Mouse (Mus musculus): ENCODE results near the gene Srsf3.
A peak's percentile ranks its signal among the peaks of the same experiment; 100 is the strongest.
"Not testable (repeated sequence)": the region's sequence is repeated elsewhere in the genome, so short reads cannot be mapped to it uniquely, and the experiment has no call there.

Gene Srsf3

DNA sequence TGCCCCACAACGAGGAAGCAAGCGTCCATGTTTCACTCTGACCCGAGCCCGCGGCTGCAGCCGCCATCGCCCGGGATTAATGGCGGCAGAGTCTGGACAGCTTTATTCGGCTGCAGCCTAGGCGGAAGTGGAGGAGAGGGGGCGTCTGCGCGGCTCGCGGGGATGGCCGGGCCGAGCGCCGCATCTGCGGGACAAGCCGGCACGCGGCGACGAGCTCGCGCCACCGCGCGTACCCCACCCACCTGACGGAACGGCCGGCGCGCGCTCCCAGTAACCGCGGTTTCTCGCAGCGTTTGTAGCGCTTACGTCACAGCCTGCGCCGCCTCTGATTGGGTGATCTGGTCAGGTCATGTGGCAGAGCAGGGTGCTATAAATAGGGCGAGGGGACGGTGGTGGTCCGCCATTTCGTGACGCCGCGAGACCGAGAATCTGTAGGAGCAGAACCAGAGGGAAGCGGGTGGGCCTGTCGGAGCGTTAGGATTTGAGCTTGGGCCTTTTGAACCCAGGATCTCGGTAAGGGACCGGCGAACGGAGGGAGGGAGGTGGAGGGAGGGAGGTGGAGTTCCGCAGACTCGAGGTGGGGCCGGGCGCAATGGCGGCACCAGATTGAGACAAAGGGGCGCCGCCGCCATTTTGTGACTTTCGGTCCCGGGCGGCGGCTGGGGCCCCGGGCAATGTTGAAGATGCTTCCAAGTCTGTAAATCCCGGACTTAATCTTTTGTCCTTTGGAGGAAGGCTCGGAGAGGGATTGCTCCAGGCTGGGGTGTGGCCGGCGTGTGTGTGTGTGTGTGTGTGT, at the start of gene Srsf3:
TSS of gene Srsf3 (plus strand) at position 355 of the 796 bp plus-strand sequence.
- peak; percentile 95 for DNase-seq (ENCODE audit: low read depth, low spot score)

DNA sequence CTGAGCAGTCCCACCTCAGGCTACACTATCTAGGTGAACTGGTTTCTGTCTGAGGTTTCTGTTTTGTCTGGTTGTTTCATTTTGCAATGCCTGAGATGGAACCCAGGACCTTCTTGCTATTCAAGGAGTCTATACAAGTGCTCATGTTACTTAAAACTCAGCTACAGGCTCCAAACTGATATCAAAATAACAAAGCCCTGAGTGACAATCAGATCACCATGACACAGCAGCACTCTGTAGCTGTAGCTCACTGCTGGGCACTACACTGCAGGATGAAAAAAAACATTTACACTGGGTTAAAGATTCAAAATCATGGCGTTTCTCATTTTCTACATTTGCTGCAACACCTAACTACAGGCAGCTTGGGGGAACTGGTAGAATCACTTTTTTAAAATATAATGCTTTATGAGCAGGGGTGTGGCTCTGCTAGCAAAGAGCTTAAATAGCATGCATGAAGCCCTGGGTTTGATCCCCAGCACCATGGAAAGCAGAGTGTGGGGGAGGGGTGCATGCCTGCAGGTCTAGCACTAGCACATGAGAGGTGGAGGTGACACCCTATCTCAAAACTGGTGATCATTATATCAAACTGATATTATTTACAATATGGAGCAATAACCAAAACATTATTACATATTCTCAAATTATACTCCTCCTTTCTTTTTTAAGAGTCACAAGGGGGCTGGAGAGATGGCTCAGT, 47.6 kb upstream of the Srsf3 start:
- DNase-seq (ENCODE audit: low read depth, low spot score) = no peak

DNA sequence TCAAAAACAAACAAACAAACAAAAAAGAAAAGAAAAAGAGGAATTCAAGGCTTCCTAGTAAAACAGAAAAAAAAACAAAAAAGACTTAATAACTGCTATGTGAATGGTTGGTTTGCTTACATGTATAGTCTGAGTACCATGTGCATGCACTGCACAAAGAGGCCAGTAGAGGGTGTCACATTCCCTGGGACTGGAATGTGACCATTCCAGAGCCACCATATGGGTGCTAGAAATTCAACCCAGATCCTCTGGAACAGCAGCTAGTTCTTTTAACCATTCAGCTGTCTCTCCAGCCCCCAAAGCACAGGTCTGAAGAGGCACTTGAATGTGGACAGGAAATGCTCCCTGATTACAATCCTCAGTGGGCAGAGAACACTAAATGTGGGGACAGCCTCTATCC, 45.6 kb upstream of the Srsf3 start:
- no peak for DNase-seq (ENCODE audit: low read depth, low spot score)

DNA sequence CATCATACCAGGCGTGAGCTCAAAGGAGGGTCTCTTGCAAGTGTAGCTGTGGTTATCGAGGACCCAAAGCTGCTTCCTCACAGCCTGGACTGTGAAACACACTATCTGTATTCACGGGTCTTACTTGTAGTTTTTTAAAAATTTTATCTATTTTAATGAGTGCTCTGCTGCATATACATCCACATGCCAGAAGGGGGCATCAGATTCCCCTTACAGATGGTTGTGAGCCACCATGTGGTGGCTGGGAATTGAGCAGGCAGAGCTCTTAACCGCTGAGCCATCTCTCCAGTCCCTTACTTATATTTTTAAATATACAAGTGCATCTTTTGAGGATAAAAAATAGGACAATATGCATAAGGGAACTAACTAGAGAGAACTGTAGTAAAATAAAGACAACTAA, 44.7 kb upstream of the Srsf3 start:
- DNase-seq (ENCODE audit: low read depth, low spot score) = no peak

GRCm38 (mm10) chr17:28988291-28988690, 44.1 kb upstream of the Srsf3 start:
- DNase-seq (ENCODE audit: low read depth, low spot score) = no peak

GRCm38 (mm10) chr17:28988996-28989395, 43.4 kb upstream of the Srsf3 start:
- DNase-seq (ENCODE audit: low read depth, low spot score) = no peak

- DNase-seq (ENCODE audit: low read depth, low spot score) = no peak
These were observed 42.4 kb upstream of the Srsf3 start for GRCm38 (mm10) chr17:28990060-28990459.

- no peak for DNase-seq (ENCODE audit: low read depth, low spot score)
These were observed 41.1 kb upstream of the Srsf3 start for GRCm38 (mm10) chr17:28991286-28991685.

DNA sequence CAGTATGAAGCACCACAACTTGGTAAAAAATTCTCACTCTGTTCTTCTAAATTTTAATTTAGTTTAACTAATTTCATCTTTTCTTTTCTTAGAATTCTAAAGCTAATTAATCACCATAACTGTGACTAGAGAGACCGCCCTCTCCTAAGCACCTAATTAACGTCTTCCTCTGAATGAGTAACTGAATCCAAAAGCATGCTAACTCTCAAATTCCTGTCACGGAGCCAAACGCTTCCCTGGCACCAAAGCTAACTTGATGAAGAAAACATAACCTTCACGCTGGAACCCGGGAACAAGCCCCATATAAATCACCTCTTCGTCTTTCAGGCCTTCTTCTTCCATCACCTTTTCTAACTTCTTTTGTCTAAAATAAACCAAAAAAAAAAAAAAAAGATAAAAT, 40.3 kb upstream of the Srsf3 start:
- peak; percentile 29 for DNase-seq (ENCODE audit: low read depth, low spot score)

DNA sequence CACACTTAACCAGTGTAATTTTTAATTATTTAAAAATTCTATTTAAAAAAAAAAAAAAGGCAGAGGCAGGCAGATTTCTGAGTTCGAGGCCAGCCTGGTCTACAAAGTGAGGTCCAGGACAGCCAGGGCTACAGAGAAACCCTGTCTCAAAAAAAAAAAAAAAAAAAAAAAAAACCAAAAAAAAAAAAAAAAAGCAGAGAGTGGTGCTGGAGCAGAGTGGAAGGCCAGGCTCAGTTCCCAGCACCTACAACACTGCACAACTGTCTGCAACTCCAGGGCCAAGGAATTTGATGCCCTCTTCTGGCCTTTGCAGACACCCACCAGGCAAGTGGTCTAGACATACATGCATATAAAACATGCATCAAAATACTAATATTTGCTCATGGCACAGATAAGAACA, 39.4 kb upstream of the Srsf3 start:
- not testable (repeated sequence) for DNase-seq (ENCODE audit: low read depth, low spot score)

GRCm38 (mm10) chr17:28994615-28995014, 37.8 kb upstream of the Srsf3 start:
- no peak for DNase-seq (ENCODE audit: low read depth, low spot score)

DNA sequence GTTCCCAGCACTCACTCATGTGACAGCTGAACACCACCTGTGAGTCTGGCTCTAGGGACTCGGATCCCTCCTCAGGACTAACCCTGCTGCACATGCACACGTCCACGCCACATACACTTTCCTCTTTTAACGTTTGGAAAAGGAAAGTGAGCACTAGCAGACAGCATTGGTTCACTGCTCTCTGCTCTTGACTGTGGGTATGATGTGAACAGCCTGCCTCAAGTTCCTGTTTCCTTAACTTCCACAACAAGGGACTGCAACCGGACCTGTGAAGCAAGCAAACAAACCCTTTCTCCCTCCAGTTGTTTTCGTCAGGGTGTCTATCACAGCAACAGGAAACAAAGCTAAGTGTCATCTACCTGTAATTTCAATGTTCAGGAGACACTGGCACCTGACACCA, 32.0 kb upstream of the Srsf3 start:
- DNase-seq (ENCODE audit: low read depth, low spot score) = no peak

GRCm38 (mm10) chr17:29003740-29004139, 28.7 kb upstream of the Srsf3 start:
- no peak for DNase-seq (ENCODE audit: low read depth, low spot score)

GRCm38 (mm10) chr17:29005002-29005401, 27.4 kb upstream of the Srsf3 start:
- no peak for DNase-seq (ENCODE audit: low read depth, low spot score)

- DNase-seq (ENCODE audit: low read depth, low spot score) = no peak
These were observed 25.6 kb upstream of the Srsf3 start for GRCm38 (mm10) chr17:29006812-29007211.

DNA sequence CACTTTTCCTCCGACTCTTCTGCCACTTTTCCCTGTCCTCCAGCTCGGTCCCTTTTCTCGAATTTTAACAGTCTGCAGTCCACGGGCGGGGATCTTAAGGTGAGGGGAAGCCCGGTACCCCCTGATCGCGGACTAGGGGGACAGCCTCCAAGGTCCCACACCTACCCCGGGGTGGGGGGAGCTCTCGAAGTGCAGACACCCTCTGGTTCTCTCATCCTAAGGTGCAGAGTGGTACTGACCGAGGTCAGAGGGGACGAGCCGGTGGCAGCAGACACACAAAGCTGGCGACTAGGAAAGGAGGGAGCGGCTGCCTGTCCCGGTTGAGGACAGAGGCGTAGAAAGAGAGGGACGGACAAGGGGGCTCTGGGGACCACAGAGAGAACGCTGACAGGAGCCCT, 25.2 kb upstream of the Srsf3 start:
- DNase-seq (ENCODE audit: low read depth, low spot score) = no peak

DNA sequence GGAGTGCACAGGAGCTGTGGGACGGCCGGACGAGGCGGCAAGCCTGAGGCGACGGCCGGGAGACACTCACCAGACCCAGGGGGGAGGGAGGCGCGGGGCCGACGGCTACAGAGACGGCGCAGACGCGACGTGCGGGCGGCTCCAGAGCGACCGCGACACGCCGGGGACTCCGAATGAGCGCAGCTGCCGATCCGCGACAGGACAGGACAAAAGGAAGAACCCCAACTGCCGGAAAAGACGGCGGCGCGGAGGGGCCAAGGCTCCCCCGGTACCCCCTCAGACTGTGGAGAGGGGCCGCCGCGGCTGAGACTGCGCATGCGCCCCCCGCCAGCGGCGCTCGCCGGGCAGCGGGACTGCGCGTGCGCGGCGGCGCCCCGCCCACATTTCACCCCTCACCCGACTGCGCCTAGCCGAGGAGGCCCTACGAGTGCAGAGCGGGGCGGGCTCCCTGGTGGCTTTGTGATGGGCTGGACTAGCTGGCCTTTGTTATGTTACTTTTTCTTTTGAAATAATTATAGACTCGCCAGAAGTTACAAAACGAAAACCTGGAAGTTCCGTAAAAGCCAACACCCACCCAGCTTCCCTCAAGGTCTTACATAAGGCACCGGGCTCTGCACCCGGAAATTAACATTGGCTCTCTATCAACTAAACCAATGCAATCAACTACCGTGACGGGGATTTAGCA, 24.6 kb upstream of the Srsf3 start, which contains the start of gene Stk38:
TSS of gene Stk38 (minus strand) at position 355 of the 685 bp plus-strand sequence.
- DNase-seq (ENCODE audit: low read depth, low spot score) = peak; percentile 57

DNA sequence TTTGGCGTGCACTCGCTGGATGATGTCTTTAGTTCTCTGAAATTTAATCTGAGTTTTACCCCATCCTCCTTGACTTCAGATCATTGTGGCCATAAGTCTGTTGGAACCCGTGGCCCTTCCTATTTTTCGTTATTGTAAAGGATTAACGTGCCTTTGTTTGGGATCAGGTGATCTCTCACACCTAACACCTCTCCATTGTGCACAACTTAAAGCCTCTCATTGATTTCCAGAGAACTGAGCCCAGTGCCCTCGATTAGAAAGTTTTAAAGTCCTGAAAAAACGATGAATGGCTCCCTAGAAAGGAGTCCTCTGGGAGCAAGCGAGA, 24.1 kb upstream of the Srsf3 start:
- DNase-seq (ENCODE audit: low read depth, low spot score) = no peak

- no peak for DNase-seq (ENCODE audit: low read depth, low spot score)
These were observed 23.2 kb upstream of the Srsf3 start for GRCm38 (mm10) chr17:29009181-29009580.

DNA sequence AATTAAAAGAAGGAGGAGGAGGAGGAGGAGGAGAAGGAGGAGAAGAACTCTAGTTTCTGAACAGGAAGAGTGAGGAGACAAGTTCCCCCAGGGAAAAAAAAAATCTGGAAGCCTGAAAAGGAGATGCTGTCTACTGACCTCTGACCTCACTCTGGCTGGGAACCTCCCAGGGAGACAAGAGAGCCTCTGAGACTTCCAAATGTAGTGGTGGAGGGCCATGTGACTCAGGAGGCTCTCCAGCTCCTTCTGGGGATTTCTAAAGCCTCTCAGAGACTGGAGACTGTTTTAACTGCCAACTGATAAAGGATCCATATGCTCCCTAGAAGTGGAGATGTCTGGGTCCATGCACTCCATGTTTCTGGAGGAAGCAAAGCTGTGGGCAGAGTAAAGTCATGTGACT, 18.2 kb upstream of the Srsf3 start:
- DNase-seq (ENCODE audit: low read depth, low spot score) = no peak

DNA sequence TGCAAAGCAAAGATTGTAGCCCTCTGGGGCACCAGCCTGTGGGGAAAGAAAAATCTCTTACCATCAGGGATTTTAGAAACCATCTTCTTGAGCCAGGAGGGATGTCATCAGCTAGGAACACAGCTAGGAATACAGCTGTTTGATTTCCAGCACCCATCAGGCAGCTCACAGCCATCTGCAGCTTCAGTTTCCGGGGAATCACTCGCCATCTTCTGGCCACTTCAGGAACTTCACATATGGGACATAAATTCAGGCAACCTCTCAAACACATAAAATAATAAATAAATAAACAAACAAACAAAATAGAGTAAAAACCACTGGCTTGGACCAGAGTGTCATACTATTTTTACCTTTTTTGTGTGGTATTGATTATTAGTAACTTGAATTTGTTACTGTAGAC, 16.8 kb upstream of the Srsf3 start:
- no peak for DNase-seq (ENCODE audit: low read depth, low spot score)

DNA sequence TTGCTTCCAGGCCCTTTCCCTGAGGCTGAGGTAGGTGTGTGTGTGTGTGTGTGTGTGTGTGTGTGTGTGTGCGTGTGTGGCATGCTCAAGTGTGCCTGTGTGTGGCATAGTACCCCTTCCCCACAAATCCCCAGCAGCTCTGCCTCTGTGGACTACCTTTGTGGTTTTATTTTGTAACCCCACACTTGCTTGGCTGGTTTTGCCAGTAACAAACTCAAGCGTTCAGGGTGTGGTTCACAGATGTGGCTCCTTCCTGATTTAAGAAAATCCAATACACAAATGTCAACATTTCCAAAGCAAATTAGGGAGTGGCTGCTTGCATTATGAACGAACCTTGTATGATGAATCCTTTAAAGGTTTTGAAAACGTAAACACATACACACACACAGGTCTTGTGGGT, 15.7 kb upstream of the Srsf3 start:
- DNase-seq (ENCODE audit: low read depth, low spot score) = no peak
